ENCODE assay signal across 20 mouse cellular contexts in genomic region chr9:9647361-9647760, GRCm38 (mm10).
DNase-seq lines count a peak whose midpoint lies in the region; TF ChIP-seq lines count a peak whose summit lies in the region.
"Had no signal": no experiment of that assay in that cellular context is flagged by ENCODE, and none has a peak within 500 bp of the region (broad histone marks: within the 10 kb centered on the region; RNA-seq: fewer than 3 reads in every experiment).

No protein-coding gene starts in this region.

- H3K27ac ChIP-seq in kidney, adult 2 months (ENCODE audit: insufficient read depth, low read depth, low read length) = no peak overlapping the region

- WGBS in kidney, adult 2 months = 51% methylated on average over 3 of the region's 3 CpGs

- no peak for TF ChIP-seq CTCF in kidney, adult 2 months (conservative IDR thresholded peaks at IDR 0.05; ENCODE audit: insufficient read depth, insufficient read length, low read depth, low read length)

- no peaks in the 10 kb centered on the region for H3K27me3 ChIP-seq in kidney, adult 2 months (replicated peaks; ENCODE audit: control insufficient read depth, insufficient read depth, low read length)
- H3K27me3 ChIP-seq: CH12.LX, Patski had no signal

- no peaks in the 10 kb centered on the region for H3K36me3 ChIP-seq in kidney, adult 2 months (ENCODE audit: control insufficient read depth, insufficient read depth, low read length)
- H3K36me3 ChIP-seq: G1E had no signal

- DNase-seq in kidney, adult 2 months = peak; percentile 66
- DNase-seq in kidney, postnatal 25 days = no peak
- DNase-seq in kidney, adult 8-10 months = peak; percentile 5 to 7
- no peak for DNase-seq in kidney, adult 11 months
- DNase-seq in kidney, adult 9 months = peak; percentile 56
- no peak for DNase-seq in kidney, postnatal 10 days
- peak; percentile 2 to 9 for DNase-seq in kidney, postnatal 36 days
- DNase-seq in kidney, adult 18-20 months = no peak
- DNase-seq: adrenal gland, adult 2 months; adrenal gland, adult 8-10 months; adrenal gland, postnatal 10 days; adrenal gland, postnatal 14 days; adrenal gland, postnatal 25 days; adrenal gland, postnatal 36 days; B cell, adult 2 months; cerebellum, adult 11 months; cerebellum, adult 11-12 months had no signal

- no peak overlapping the region for H3K4me3 ChIP-seq in kidney, adult 2 months (ENCODE audit: insufficient read depth, low read depth, low read length)

- TF ChIP-seq POLR2A in kidney, adult 2 months (IDR thresholded peaks at IDR 0.05; ENCODE audit: low read depth, low read length) = no peak

- peaks cover 5% of the 10 kb centered on the region; the same call in 1 of the 2 replicates for H3K4me1 ChIP-seq in kidney, adult 2 months (ENCODE audit: control insufficient read depth, insufficient read depth, low read length)

Comparison
In these comparisons a context has a peak if more than half of its experiments do, and no peak if none do; other contexts are left out.
1. DNase-seq: peak in kidney, adult 2 months (single experiment), kidney, adult 8-10 months (2 of 2), kidney, adult 9 months (single experiment) and kidney, postnatal 36 days (2 of 2); none in kidney, postnatal 25 days (0 of 2), kidney, adult 11 months (single experiment), kidney, postnatal 10 days (single experiment) and kidney, adult 18-20 months (single experiment).